Mouse (Mus musculus): ENCODE results near the gene Insl5. TPM values are rescaled to one million over a fixed set of nuclear protein-coding genes. Genes with fewer than 3 reads are reported as not detected.

Gene Insl5
- polyA plus RNA-seq (2012; fragmentation: generic; extraction: Trizol) = not detected

- Histone ChIP-seq H3K27me3 (ENCODE audit: control insufficient read depth, insufficient read depth, insufficient read length) (no peaks in the 10 kb centered on the region), H3K4me2 (ENCODE audit: low read depth) (no peak within 1 kb of the TSS), H3K4me3 (no peak within 1 kb of the TSS), H3K36me3 (ENCODE audit: control insufficient read depth, insufficient read depth) (no peaks in the 10 kb centered on the region), H3K79me2 (ENCODE audit: control insufficient read depth, insufficient read depth) (no peaks in the 10 kb centered on the region), H3ac (ENCODE audit: control insufficient read depth, insufficient read length) (no peak within 1 kb of the TSS)
- TF ChIP-seq TCF12 (IDR thresholded peaks at IDR 0.05; ENCODE audit: insufficient read depth, poor library complexity, severe bottlenecking) (no peak), MYOG (IDR thresholded peaks at IDR 0.05; ENCODE audit: control insufficient read depth in 1 of 3, insufficient read depth in 1 of 3, insufficient read length in 2 of 3, low read depth in 2 of 3) (no peak), SRF (IDR thresholded peaks at IDR 0.05; ENCODE audit: control insufficient read depth, insufficient read length, low read depth) (no peak), CEBPB (IDR thresholded peaks at IDR 0.05; ENCODE audit: insufficient read depth, poor library complexity, severe bottlenecking) (no peak), TCF3 (IDR thresholded peaks at IDR 0.05; ENCODE audit: insufficient read length, low read depth) (no peak), POLR2A (IDR thresholded peaks at IDR 0.05; ENCODE audit: insufficient read length, low read depth) (no peak), MAX (IDR thresholded peaks at IDR 0.05; ENCODE audit: low read depth) (no peak), E2F4 (IDR thresholded peaks at IDR 0.05; ENCODE audit: insufficient read depth) (no peak)
Observed at GRCm38 (mm10) chr4:103026621-103027020, at the start of gene Insl5. Gene Insl5, minus strand, starts transcription at chr4:103026842.

- Histone ChIP-seq H3ac (ENCODE audit: control insufficient read depth, insufficient read length) (no peak overlapping the region), H3K36me3 (ENCODE audit: control insufficient read depth, insufficient read depth) (no peaks in the 10 kb centered on the region), H3K4me2 (ENCODE audit: low read depth) (no peak overlapping the region), H3K79me2 (ENCODE audit: control insufficient read depth, insufficient read depth) (no peaks in the 10 kb centered on the region), H3K27me3 (ENCODE audit: control insufficient read depth, insufficient read depth, insufficient read length) (no peaks in the 10 kb centered on the region), H3K4me3 (no peak overlapping the region)
- no peak for TF ChIP-seq E2F4 (IDR thresholded peaks at IDR 0.05; ENCODE audit: insufficient read depth)
- TF ChIP-seq POLR2A (IDR thresholded peaks at IDR 0.05; ENCODE audit: insufficient read length, low read depth) = no peak
- TF ChIP-seq CEBPB (IDR thresholded peaks at IDR 0.05; ENCODE audit: insufficient read depth, poor library complexity, severe bottlenecking) = no peak
- no peak for TF ChIP-seq POLR2AphosphoS2 (IDR thresholded peaks at IDR 0.05; ENCODE audit: insufficient read length, low read depth)
- TF ChIP-seq MAX (IDR thresholded peaks at IDR 0.05; ENCODE audit: low read depth) = no peak
- no peak for TF ChIP-seq SRF (IDR thresholded peaks at IDR 0.05; ENCODE audit: control insufficient read depth, insufficient read length, low read depth)
- no peak for TF ChIP-seq TCF12 (IDR thresholded peaks at IDR 0.05; ENCODE audit: insufficient read depth, poor library complexity, severe bottlenecking)
- TF ChIP-seq MYOG (IDR thresholded peaks at IDR 0.05; ENCODE audit: control insufficient read depth in 1 of 3, insufficient read depth in 1 of 3, insufficient read length in 2 of 3, low read depth in 2 of 3) = no peak
- no peak for TF ChIP-seq TCF3 (IDR thresholded peaks at IDR 0.05; ENCODE audit: insufficient read length, low read depth)
- TF ChIP-seq MYOD1 (IDR thresholded peaks at IDR 0.05; ENCODE audit: control insufficient read depth in 1 of 3, insufficient read length in 2 of 3, low read depth in 2 of 3) = no peak
- TF ChIP-seq USF1 (IDR thresholded peaks at IDR 0.05; ENCODE audit: low read depth) = no peak
- TF ChIP-seq REST (IDR thresholded peaks at IDR 0.05; ENCODE audit: insufficient read depth, insufficient read length) = no peak
Observed at GRCm38 (mm10) chr4:103070631-103071030, 44.0 kb upstream of the Insl5 start.

GRCm38 (mm10) chr4:103067906-103068655 is 41.4 kb upstream of the Insl5 start:
- Histone ChIP-seq H3K36me3 (ENCODE audit: control insufficient read depth, insufficient read depth) (no peaks in the 10 kb centered on the region), H3K4me3 (no peak overlapping the region)
- TF ChIP-seq TCF3 (IDR thresholded peaks at IDR 0.05; ENCODE audit: insufficient read length, low read depth) (no peak), MAX (IDR thresholded peaks at IDR 0.05; ENCODE audit: low read depth) (no peak), CEBPB (IDR thresholded peaks at IDR 0.05; ENCODE audit: insufficient read depth, poor library complexity, severe bottlenecking) (no peak), REST (IDR thresholded peaks at IDR 0.05; ENCODE audit: insufficient read depth, insufficient read length) (no peak), MYOG (IDR thresholded peaks at IDR 0.05; ENCODE audit: control insufficient read depth in 1 of 3, insufficient read depth in 1 of 3, insufficient read length in 2 of 3, low read depth in 2 of 3) (no peak), TCF12 (IDR thresholded peaks at IDR 0.05; ENCODE audit: insufficient read depth, poor library complexity, severe bottlenecking) (no peak), POLR2A (IDR thresholded peaks at IDR 0.05; ENCODE audit: insufficient read length, low read depth) (no peak), MYOD1 (IDR thresholded peaks at IDR 0.05; ENCODE audit: control insufficient read depth in 1 of 3, insufficient read length in 2 of 3, low read depth in 2 of 3) (no peak), USF1 (IDR thresholded peaks at IDR 0.05; ENCODE audit: low read depth) (no peak), E2F4 (IDR thresholded peaks at IDR 0.05; ENCODE audit: insufficient read depth) (no peak), POLR2AphosphoS2 (IDR thresholded peaks at IDR 0.05; ENCODE audit: insufficient read length, low read depth) (no peak), SRF (IDR thresholded peaks at IDR 0.05; ENCODE audit: control insufficient read depth, insufficient read length, low read depth) (no peak)

GRCm38 (mm10) chr4:103064976-103065375 is 38.3 kb upstream of the Insl5 start:
- H3ac ChIP-seq (ENCODE audit: control insufficient read depth, insufficient read length) = no peak overlapping the region
- H3K4me2 ChIP-seq (ENCODE audit: low read depth) = no peak overlapping the region
- H3K4me3 ChIP-seq = no peak overlapping the region
- TF ChIP-seq CEBPB (IDR thresholded peaks at IDR 0.05; ENCODE audit: insufficient read depth, poor library complexity, severe bottlenecking) (no peak), SRF (IDR thresholded peaks at IDR 0.05; ENCODE audit: control insufficient read depth, insufficient read length, low read depth) (no peak), MYOD1 (IDR thresholded peaks at IDR 0.05; ENCODE audit: control insufficient read depth in 1 of 3, insufficient read length in 2 of 3, low read depth in 2 of 3) (no peak)
- no peaks in the 10 kb centered on the region for H3K79me2 ChIP-seq (ENCODE audit: control insufficient read depth, insufficient read depth)
- H3K36me3 ChIP-seq (ENCODE audit: control insufficient read depth, insufficient read depth) = no peaks in the 10 kb centered on the region
- no peaks in the 10 kb centered on the region for H3K27me3 ChIP-seq (ENCODE audit: control insufficient read depth, insufficient read depth, insufficient read length)

More at GRCm38 (mm10) chr4:103067906-103068655, 41.4 kb upstream of the Insl5 start:
- H3K79me2 ChIP-seq (ENCODE audit: control insufficient read depth, insufficient read depth) = no peaks in the 10 kb centered on the region
- no peak overlapping the region for H3ac ChIP-seq (ENCODE audit: control insufficient read depth, insufficient read length)
- H3K4me2 ChIP-seq (ENCODE audit: low read depth) = no peak overlapping the region
- no peaks in the 10 kb centered on the region for H3K27me3 ChIP-seq (ENCODE audit: control insufficient read depth, insufficient read depth, insufficient read length)

- Histone ChIP-seq H3ac (ENCODE audit: control insufficient read depth, insufficient read length) (no peak overlapping the region), H3K79me2 (ENCODE audit: control insufficient read depth, insufficient read depth) (no peaks in the 10 kb centered on the region), H3K27me3 (ENCODE audit: control insufficient read depth, insufficient read depth, insufficient read length) (no peaks in the 10 kb centered on the region), H3K4me2 (ENCODE audit: low read depth) (no peak overlapping the region), H3K4me3 (no peak overlapping the region), H3K36me3 (ENCODE audit: control insufficient read depth, insufficient read depth) (no peaks in the 10 kb centered on the region)
- TF ChIP-seq TCF12 (IDR thresholded peaks at IDR 0.05; ENCODE audit: insufficient read depth, poor library complexity, severe bottlenecking) = no peak
Observed at GRCm38 (mm10) chr4:103064421-103064820, 37.8 kb upstream of the Insl5 start.

Measured in myocyte (in vitro differentiated cells).